Mouse (Mus musculus) embryonic fibroblast, embryonic 13.5 days (primary cell): ENCODE measurements at regions not wholly inside any gene's neighbourhood (a gene's known extent, or its start where the extent isn't known, plus 50 kb on each side); places are given as distances from the start of the nearest gene placed in this dataset.

Source experiments
- H3K27ac ChIP-seq: 2 replicates; pipeline ENCODE4 v1.5.1; 2012; ENCODE audit warnings: low read length, control low read depth, inconsistent platforms; ENCODE audit not compliant: insufficient read depth
- H3K4me1 ChIP-seq: 2 replicates; pipeline ENCODE4 v1.6.1; 2011; ENCODE audit warnings: low read length; ENCODE audit not compliant: control insufficient read depth, insufficient read depth
- H3K4me3 ChIP-seq: 2 replicates; pipeline ENCODE4 v1.5.1; 2011; ENCODE audit warnings: mild to moderate bottlenecking, control low read depth, low read length; ENCODE audit not compliant: insufficient read depth
- CTCF ChIP-seq: IDR thresholded peaks from 2 replicates; pipeline ENCODE4 v1.5.1; 2011; ENCODE audit warnings: mild to moderate bottlenecking, control low read depth, low read length, moderate library complexity, borderline replicate concordance; ENCODE audit not compliant: insufficient read depth
- POLR2A ChIP-seq: IDR thresholded peaks from 2 replicates; pipeline ENCODE4 v1.6.1; 2011; ENCODE audit warnings: low read depth, mild to moderate bottlenecking, control low read depth, low read length, moderate library complexity

- TF ChIP-seq POLR2A (no peak), CTCF (no peak)
- Histone ChIP-seq H3K4me1 (no peaks in the 10 kb centered on the region), H3K4me3 (no peak overlapping the region), H3K27ac (no peak overlapping the region)
Measured at GRCm38 (mm10) chr11:7279891-7280290, 66.2 kb upstream of the Igfbp3 start.

GRCm38 (mm10) chr11:7272543-7272942 is 58.8 kb upstream of the Igfbp3 start:
- Histone ChIP-seq H3K4me1 (no peaks in the 10 kb centered on the region), H3K4me3 (no peak overlapping the region), H3K27ac (no peak overlapping the region)
- TF ChIP-seq POLR2A (no peak), CTCF (no peak)

GRCm38 (mm10) chr11:7270916-7271315 is 57.2 kb upstream of the Igfbp3 start:
- no peaks in the 10 kb centered on the region for H3K4me1 ChIP-seq
- H3K4me3 ChIP-seq = no peak overlapping the region
- no peak for TF ChIP-seq POLR2A
- no peak for TF ChIP-seq CTCF
- H3K27ac ChIP-seq = no peak overlapping the region

GRCm38 (mm10) chr11:7263971-7264370 is 50.2 kb upstream of the Igfbp3 start:
- TF ChIP-seq POLR2A = no peak
- no peak for TF ChIP-seq CTCF

More at GRCm38 (mm10) chr11:7263971-7264370, 50.2 kb upstream of the Igfbp3 start:
- Histone ChIP-seq H3K4me1 (no peaks in the 10 kb centered on the region), H3K4me3 (no peak overlapping the region), H3K27ac (no peak overlapping the region)
